Mouse (Mus musculus): Measurements from ENCODE around the gene Gm9733.

DNA sequence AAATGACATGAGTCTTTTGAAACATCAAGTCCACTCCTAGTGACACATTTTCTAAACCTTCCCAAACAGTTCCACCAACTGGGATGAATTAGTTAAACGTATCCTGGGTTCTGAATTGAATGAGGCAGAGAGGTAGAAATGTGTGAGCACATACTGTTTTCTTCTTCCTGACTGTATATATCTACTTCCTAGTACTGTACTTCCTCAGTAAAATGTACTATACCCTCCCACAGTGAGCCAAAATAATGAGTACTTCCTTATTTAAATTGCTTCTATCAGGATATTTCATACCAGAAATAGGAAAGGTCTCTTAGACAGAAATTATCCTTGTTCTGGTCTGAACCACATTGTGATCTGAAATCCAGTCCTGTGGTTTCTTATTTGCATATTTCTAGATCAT lies 8.2 kb upstream of the Gm9733 start:
- TF ChIP-seq ZKSCAN1 (IDR thresholded peaks at IDR 0.05; ENCODE audit: low read depth, low read length) (no peak), CTCF (IDR thresholded peaks at IDR 0.05 in 2 of 3, conservative IDR thresholded peaks at IDR 0.05 in 1 of 3; ENCODE audit: control insufficient read depth in 1 of 3, insufficient read depth in 1 of 3, low read depth in 2 of 3, low read length in 3 of 3, poor library complexity in 1 of 3, severe bottlenecking in 1 of 3) (no peak), TAL1 (IDR thresholded peaks at IDR 0.05; ENCODE audit: low read length) (no peak), TCF12 (IDR thresholded peaks at IDR 0.05; ENCODE audit: low read depth, low read length) (no peak), NRF1 (IDR thresholded peaks at IDR 0.05; ENCODE audit: insufficient read depth, low read depth, low read length, poor library complexity, severe bottlenecking) (no peak), SIN3A (IDR thresholded peaks at IDR 0.05; ENCODE audit: low read length) (no peak), POLR2A (IDR thresholded peaks at IDR 0.05; ENCODE audit: control insufficient read depth in 1 of 2, insufficient read depth in 1 of 2, low read depth in 1 of 2, low read length in 2 of 2, poor library complexity in 1 of 2) (no peak), MEF2A (IDR thresholded peaks at IDR 0.05; ENCODE audit: extremely low read depth, insufficient replicate concordance, low read depth, low read length, poor library complexity, severe bottlenecking) (no peak), ZMIZ1 (IDR thresholded peaks at IDR 0.05; ENCODE audit: low read depth, low read length) (no peak), GABPA (IDR thresholded peaks at IDR 0.05; ENCODE audit: low read depth, low read length) (no peak), EP300 (IDR thresholded peaks at IDR 0.05; ENCODE audit: low read depth in 1 of 2, low read length in 2 of 2) (no peak), BHLHE40 (IDR thresholded peaks at IDR 0.05; ENCODE audit: borderline replicate concordance, low read depth, low read length) (no peak), ETS1 (IDR thresholded peaks at IDR 0.05; ENCODE audit: low read depth, low read length) (no peak), TBP (IDR thresholded peaks at IDR 0.05; ENCODE audit: low read depth, low read length) (no peak)

All from MEL (cell line).